Mouse (Mus musculus): ENCODE measurements around the gene Shmt2.

The Shmt2 gene

DNA sequence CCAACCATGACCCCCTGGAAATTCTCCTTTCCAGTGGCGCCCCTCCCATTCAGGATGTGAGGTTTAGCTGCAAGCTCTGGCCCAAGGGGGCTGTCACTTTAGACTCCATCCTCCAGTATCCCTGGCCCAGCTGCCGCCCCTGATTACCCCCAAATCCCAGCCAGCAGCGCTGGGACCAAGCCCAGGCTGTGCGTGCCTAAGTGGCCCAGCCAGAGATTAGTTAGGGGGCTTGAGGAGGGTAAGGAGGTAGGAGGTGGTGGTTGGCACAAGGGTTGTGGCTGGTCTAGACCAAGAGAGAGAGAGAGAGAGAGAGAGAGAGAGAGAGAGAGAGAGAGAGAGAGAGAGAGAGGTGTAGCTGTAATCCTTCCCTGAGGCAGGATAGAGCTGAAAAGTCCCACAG is 9.3 kb upstream of the Shmt2 start:
- DNase-seq: no peak

DNA sequence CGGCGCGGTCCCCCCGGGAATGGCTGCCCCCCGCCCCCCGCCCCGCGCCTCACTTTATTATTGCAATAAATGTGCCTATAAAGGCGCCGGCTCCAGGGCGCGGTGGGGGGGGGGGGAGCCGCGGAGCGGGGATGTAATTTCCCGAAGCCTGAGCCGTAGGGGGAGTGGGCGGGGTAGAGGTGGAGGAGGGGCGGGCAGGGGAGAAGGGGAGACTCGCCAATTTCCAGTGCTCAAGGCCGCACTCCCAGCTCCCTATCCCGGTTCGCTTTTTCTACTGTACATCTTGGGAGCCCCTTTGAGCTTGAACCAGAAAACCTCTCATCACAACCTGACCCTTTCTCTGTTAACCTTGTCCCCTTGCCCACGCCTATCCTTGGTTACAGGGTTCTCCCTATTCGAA is 8.7 kb upstream of the Shmt2 start:
- no peak for DNase-seq

- DNase-seq: no peak
Measured at GRCm38 (mm10) chr10:127527481-127527880, 5.2 kb upstream of the Shmt2 start.

GRCm38 (mm10) chr10:127526681-127527080 is 4.4 kb upstream of the Shmt2 start:
- peak; percentile 68 for DNase-seq

- DNase-seq: no peak
Measured at GRCm38 (mm10) chr10:127526048-127526447, 3.8 kb upstream of the Shmt2 start.

DNA sequence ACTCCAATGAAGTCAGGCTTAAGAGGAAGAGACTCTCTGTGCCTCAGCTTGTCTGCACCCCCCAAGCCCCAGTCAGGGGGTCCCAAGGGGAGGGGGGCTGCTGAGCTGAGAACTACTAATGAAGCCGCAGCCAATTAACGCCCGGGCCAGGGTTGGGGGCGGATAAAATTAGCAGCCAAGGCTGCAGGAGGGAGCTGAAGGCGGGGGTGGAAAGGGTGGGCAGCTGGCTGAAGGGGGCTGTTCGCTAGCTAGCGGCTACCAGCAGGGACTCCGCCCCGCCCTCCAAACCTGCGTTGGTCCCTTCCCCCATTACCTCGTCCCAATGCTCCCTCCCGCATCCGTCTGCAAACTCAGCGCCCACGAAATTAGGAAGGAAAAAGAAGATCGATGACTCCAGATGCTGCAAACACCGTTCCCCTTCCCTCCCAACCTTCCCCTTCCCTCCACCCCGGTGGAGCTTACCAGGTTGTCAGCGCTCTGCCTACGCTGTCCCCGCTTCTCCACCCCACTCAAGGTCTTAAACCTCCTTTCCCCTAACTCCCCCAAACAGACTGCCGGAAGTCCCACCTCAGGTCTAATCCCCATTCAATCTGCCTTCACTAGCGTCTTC is 2.5 kb upstream of the Shmt2 start:
- no peak for DNase-seq

- no peak for DNase-seq
Measured at GRCm38 (mm10) chr10:127521611-127522080, 598 bp downstream of the Shmt2 start.

GRCm38 (mm10) chr10:127520714-127521357 is 1.4 kb downstream of the Shmt2 start:
- no peak for DNase-seq

DNA sequence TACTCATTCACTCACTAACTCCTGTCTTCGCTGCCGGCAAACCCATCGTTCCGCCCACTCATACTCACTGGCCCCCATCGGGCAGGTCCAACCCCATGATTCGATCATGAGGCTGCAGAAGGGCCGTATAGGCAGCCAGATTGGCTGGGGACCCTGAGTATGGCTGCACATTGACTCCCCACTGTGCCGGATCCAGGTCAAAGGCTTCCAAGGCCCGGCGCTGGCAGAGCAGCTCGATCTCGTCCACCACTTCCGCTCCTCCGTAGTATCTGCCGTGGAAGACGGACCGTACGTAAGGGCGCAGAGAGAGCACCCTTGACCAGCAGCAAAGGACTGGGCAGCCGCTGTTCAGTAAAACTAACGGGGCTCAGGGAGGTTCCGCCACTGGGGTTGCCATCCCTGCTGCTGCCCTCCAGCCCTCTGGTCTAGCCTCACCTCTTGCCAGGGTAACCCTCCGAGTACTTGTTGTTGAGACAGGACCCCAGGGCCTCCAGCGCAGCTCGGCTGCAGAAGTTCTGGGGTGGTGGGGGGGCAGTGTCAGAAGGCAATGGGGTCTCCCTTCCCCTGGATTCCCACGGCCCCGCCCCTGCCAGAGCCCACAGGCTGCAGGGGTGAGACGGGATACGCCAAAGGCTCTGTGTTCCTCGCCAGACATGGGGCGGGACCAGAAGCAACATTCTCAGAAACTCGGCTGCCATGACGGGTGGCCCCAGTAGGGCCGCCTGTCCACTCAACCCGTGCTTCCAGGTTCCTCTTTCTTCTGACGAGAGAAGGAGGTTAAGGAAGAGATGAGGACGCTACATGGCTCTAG is 2.1 kb downstream of the Shmt2 start:
- no peak for DNase-seq

- peak; percentile 19 for DNase-seq
Measured at GRCm38 (mm10) chr10:127519041-127519701, 3.1 kb downstream of the Shmt2 start.

- DNase-seq: no peak
Measured at GRCm38 (mm10) chr10:127517941-127518340, 4.3 kb downstream of the Shmt2 start.

- no peak for DNase-seq
Measured at GRCm38 (mm10) chr10:127516576-127517260, 5.5 kb downstream of the Shmt2 start.

GRCm38 (mm10) chr10:127515983-127516459 is 6.2 kb downstream of the Shmt2 start:
- DNase-seq: no peak

DNA sequence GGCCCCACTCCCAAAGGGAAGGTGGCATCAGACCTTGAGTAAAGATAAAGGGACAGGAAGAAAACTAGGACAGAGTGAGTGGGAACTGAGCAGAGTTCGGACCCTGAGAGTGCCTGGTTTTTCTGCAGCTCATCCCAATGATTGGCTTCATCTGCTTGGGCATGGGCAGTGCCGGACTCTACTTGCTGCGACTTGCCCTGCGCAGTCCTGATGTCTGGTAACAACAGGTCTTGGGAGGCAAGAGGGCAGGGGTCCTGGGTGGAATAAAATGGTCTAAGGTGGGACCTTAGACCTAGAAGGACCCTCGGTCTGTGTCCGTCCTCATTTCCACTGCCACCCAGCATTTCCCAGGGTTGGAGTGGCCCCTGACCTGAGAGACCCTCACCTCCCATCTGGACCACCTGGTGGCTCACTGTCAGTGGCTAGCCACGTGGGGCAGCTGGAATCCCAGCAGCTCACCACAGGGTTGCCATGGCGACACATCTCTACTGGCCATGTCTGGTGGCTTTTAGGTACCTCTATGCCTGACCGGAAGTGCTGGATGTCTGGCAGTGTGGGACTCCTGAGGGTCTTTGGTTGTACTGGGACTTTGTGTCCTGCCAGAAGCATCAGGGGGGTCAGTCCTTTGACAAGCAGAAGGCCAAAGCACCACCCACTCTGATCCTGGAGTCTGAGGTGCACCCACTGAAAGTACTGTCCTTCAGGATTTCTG is 6.8 kb downstream of the Shmt2 start:
- DNase-seq: no peak

DNA sequence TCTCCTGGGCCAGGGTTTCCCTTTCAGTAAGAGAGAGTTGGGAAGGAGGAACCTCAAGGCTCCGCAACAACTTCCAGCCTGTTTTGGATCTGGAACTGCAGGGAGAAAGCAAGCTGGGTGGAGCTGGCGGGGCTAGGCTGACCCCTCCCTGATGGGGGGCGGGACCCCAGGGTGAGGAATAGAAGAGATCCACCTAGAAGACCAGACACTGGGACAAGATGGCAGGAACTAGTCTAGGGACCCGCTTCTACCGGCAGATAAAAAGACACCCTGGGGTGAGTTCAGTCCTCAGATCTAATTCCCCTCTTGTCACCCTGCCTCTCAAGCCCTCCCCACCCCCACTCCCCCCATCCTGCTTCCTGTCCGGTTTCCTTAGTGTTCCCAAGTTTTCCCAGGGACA is 7.5 kb downstream of the Shmt2 start, which contains the start of gene Ndufa4l2:
TSS of gene Ndufa4l2 (plus strand) at position 204 of the 400 bp plus-strand sequence.
- DNase-seq: peak; percentile 22

GRCm38 (mm10) chr10:127514111-127514698 is 8.0 kb downstream of the Shmt2 start:
- peak; percentile 25 for DNase-seq

GRCm38 (mm10) chr10:127513501-127514091 is 8.6 kb downstream of the Shmt2 start:
- peak; percentile 46 for DNase-seq

GRCm38 (mm10) chr10:127512813-127513212 is 9.4 kb downstream of the Shmt2 start:
- DNase-seq: peak; percentile 95

DNA sequence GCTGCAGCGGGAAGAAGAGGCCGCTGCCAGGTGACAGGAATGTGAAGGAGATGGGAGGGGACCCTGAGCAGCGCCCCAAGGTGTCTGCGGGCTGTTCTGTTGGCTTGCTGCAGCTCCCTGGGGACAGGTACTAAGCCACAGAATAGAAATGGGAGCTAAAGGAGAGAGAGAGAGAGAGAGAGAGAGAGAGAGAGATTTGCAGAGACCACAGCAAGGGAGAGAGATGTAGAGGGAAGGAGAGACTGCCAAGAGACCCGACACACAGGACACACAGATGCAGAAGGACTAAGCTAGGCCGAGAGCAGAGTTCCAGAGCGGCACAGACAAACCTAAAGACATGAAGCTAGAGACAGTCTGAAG is 10.0 kb downstream of the Shmt2 start:
- no peak for DNase-seq

- peak; percentile 85 for DNase-seq
Measured at GRCm38 (mm10) chr10:127511634-127512306, 10.5 kb downstream of the Shmt2 start.

Measured in cerebellum, adult 11 months (tissue).